Mouse (Mus musculus): ENCODE data around the gene Otulin. TPM values are rescaled to one million over a fixed set of nuclear protein-coding genes. Genes with fewer than 3 reads are reported as not detected.

The Otulin gene
- polyA plus RNA-seq, 1 experiment from 2014 or later = 28.7 TPM

DNA sequence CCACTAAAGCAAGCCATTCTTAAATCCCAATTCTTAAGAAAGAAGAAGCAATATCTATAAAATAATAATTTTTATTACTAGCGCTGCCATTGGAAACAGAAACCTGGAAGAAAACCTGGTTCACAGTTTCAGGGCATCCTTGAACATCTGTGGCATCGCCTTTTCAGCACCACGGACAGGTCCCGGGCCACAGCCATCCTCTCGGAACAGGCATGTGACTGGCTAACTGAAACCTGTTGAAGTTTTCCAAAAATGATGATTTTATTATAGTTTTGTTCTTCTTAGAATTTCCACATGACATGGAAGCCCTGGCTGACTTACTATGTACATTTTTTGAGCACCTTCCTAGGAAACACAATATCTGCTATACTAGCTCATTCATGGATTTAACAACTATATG lies 24.5 kb upstream of the Otulin start:
- Histone ChIP-seq H3K27me3 (no peaks in the 10 kb centered on the region), H3K4me3 (no peak overlapping the region)
- WGBS = 17% methylated on average over 5 of the region's 5 CpGs

DNA sequence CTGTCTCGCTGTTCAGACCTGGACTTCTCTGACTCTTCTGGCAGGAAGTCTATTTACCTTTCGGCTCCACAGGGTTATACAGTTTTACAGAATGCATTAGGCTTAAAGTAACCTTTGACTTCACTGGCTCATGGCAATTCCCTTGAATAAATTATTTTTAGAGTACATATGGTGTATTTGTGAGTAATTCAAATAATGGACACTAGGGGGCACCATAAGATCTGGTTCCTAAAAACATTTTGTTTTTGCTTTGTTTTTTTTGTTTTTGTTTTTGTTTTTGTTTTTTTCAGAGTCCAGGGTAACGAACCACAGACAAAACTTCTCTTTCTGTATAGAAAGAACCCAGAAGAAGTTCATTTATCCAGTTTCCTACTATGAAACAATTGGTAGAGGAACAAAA lies 17.2 kb upstream of the Otulin start:
- Histone ChIP-seq H3K4me3 (no peak overlapping the region), H3K4me1 (no peaks in the 10 kb centered on the region), H3K4me2 (replicated peaks) (no peak overlapping the region), H3K27ac (no peak overlapping the region), H3K9me3 (no peaks in the 10 kb centered on the region), H3K9ac (no peak overlapping the region), H3K27me3 (no peaks in the 10 kb centered on the region), H3K36me3 (no peaks in the 10 kb centered on the region)
- no peak for ATAC-seq (ENCODE audit: low FRiP score, low read depth)
- 48% methylated on average over 3 of the region's 3 CpGs for WGBS

More for the DNA sequence above, 24.5 kb upstream of the Otulin start:
- H3K27ac ChIP-seq = no peak overlapping the region
- H3K9me3 ChIP-seq = peaks cover 4% of the 10 kb centered on the region; the same call in 1 of the 2 replicates
- H3K4me2 ChIP-seq (replicated peaks) = no peak overlapping the region
- ATAC-seq (ENCODE audit: low FRiP score, low read depth) = no peak
- H3K4me1 ChIP-seq = no peaks in the 10 kb centered on the region
- no peaks in the 10 kb centered on the region for H3K36me3 ChIP-seq
- no peak overlapping the region for H3K9ac ChIP-seq

DNA sequence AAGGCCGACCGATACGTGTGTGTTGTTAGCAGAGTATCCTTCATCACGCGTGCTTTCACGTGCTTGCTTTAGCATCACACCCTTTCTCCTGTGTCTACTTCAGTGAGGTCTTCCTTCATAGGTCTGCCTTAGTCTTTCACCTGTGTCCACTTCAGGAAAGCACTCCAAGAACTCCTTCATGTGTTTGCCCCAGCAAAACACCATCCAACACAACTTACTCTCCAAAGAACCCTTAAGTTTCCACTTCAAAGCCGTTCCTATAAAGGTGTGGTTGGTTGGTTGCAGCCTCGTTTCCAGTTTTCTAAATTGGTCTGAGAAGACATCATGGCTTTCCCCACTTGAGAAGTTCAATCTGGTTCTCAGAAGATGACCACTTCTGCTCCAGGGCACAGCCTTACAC lies 16.2 kb upstream of the Otulin start:
- 91% methylated on average over 8 of the region's 8 CpGs for WGBS
- ATAC-seq (ENCODE audit: low FRiP score, low read depth) = no peak

DNA sequence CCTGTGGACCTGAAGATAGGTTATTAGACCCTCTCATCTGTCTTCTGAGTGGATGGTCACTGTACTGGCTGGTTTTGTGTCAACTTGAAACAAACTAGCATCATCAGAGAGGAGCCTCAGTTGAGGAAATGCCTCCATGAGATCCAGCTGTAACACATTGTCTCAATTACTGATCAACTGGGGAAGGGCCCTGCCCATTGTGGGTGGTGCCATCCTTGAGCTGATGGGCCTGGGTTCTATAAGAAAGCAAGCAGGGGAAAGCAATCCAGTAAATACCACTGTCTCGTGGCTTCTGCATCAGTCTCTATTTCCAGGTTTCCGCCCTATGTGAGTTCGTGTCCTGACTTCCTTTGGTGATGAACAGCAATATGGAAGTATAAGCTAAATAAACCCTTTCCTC lies 14.8 kb upstream of the Otulin start:
- Histone ChIP-seq H3K9ac (no peak overlapping the region), H3K4me3 (no peak overlapping the region), H3K4me2 (replicated peaks) (no peak overlapping the region), H3K27ac (no peak overlapping the region), H3K36me3 (no peaks in the 10 kb centered on the region), H3K27me3 (no peaks in the 10 kb centered on the region), H3K4me1 (no peaks in the 10 kb centered on the region), H3K9me3 (no peaks in the 10 kb centered on the region)
- WGBS = 74% methylated on average over 3 of the region's 3 CpGs
- no peak for ATAC-seq (ENCODE audit: low FRiP score, low read depth)

More for the DNA sequence above, 16.2 kb upstream of the Otulin start:
- Histone ChIP-seq H3K4me2 (replicated peaks) (no peak overlapping the region), H3K27me3 (no peaks in the 10 kb centered on the region), H3K9ac (no peak overlapping the region), H3K4me1 (no peaks in the 10 kb centered on the region), H3K9me3 (no peaks in the 10 kb centered on the region), H3K27ac (no peak overlapping the region), H3K36me3 (no peaks in the 10 kb centered on the region), H3K4me3 (no peak overlapping the region)

DNA sequence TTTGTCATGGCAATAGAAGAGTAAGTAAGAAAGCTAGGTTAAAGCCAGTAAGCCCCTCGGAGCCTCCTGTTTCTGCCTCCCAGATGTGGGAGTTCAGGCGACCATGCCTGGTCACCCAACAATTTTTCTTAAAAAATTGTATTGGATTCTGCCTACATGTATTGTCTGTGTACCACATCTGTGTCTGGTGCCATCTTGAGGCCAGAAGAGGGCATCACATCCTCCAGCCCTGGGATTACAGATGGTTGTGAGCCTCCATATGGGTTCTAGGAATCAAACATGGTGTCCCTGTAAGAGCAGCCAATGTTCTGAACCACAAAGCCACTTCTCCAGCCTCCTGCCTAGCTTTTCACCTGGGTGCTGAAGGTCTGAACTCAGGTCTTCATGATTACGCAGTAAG lies 12.4 kb upstream of the Otulin start:
- ATAC-seq (ENCODE audit: low FRiP score, low read depth) = no peak
- 82% methylated on average over 3 of the region's 3 CpGs for WGBS
- H3K4me1 ChIP-seq = no peaks in the 10 kb centered on the region
- no peak overlapping the region for H3K9ac ChIP-seq
- H3K27me3 ChIP-seq = no peaks in the 10 kb centered on the region
- no peaks in the 10 kb centered on the region for H3K36me3 ChIP-seq
- H3K27ac ChIP-seq = no peak overlapping the region
- no peak overlapping the region for H3K4me3 ChIP-seq
- H3K4me2 ChIP-seq (replicated peaks) = no peak overlapping the region
- no peaks in the 10 kb centered on the region for H3K9me3 ChIP-seq

DNA sequence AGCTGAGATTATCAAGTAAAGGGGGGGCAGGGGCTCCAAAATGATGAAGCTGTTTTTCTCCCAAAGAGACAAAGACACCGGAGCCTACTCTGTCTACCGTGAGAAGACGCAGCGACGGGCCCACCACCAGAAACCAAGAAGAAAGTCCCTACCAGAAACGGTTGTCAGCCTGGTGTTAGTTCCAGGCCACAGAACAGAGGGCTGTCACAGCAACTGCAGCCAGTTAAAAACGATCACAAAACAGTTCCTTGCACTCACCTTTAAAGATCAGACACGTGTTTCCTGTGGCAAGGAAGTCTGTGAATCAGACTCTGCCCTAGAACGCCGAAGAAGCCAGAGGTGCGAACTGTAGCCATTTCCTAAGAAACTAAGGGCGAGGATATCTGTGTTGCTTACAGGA lies 10.7 kb upstream of the Otulin start:
- Histone ChIP-seq H3K9ac (no peak overlapping the region), H3K9me3 (no peaks in the 10 kb centered on the region), H3K4me1 (no peaks in the 10 kb centered on the region), H3K36me3 (no peaks in the 10 kb centered on the region), H3K27ac (no peak overlapping the region), H3K27me3 (no peaks in the 10 kb centered on the region), H3K4me2 (replicated peaks) (no peak overlapping the region), H3K4me3 (no peak overlapping the region)
- ATAC-seq (ENCODE audit: low FRiP score, low read depth) = no peak
- 63% methylated on average over 12 of the region's 12 CpGs for WGBS

DNA sequence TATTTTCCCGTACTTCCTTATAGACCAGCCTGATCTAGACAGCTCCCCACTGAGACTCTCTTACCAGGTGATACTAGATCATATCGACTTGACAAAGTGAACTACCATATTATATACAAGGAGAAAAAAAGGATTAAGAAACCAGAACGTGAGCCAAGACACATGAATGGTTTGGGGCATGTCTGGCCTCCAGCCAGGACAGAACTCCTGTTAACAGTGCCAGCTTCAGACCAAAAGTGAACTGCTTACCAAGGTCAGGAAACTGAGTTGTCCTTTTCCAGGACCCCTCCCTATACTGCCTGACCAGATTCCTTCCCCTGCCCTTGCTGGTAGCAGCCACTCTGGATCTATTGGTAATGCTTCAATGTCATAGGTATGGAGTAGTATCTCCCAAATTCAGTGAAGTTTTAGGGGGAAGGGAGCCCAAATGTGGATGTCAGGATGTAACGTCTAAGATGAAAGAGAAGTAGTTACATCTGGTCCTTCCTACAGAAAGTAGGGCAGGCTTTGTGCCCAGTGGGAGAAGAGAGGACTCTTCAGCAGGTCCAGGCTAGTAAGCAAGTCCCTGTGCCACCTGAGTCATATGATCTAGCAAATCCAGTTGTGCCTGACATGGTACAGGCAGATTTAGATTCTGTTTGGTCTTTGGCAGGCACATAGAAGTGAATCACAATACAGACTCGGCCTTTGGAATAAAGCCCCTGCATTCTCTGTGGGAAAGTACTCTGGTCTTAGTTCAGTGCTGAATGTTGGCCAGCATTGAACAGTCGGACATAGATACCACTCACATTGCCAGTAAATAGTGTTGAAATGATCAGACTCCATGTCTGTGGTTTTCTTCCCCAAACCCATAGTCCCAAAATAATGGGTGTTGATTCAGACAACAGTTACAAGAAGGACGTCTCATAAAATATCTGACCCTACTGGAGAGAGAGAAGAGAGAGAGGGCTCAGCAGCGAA lies 3.7 kb upstream of the Otulin start:
- Histone ChIP-seq H3K4me3 (no peak overlapping the region), H3K27me3 (no peaks in the 10 kb centered on the region), H3K27ac (no peak overlapping the region), H3K9me3 (no peaks in the 10 kb centered on the region), H3K36me3 (no peaks in the 10 kb centered on the region), H3K4me1 (peaks cover 13% of the 10 kb centered on the region), H3K9ac (no peak overlapping the region), H3K4me2 (replicated peaks) (no peak overlapping the region)
- ATAC-seq (ENCODE audit: low FRiP score, low read depth) = no peak
- 77% methylated on average over 8 of the region's 8 CpGs for WGBS

DNA sequence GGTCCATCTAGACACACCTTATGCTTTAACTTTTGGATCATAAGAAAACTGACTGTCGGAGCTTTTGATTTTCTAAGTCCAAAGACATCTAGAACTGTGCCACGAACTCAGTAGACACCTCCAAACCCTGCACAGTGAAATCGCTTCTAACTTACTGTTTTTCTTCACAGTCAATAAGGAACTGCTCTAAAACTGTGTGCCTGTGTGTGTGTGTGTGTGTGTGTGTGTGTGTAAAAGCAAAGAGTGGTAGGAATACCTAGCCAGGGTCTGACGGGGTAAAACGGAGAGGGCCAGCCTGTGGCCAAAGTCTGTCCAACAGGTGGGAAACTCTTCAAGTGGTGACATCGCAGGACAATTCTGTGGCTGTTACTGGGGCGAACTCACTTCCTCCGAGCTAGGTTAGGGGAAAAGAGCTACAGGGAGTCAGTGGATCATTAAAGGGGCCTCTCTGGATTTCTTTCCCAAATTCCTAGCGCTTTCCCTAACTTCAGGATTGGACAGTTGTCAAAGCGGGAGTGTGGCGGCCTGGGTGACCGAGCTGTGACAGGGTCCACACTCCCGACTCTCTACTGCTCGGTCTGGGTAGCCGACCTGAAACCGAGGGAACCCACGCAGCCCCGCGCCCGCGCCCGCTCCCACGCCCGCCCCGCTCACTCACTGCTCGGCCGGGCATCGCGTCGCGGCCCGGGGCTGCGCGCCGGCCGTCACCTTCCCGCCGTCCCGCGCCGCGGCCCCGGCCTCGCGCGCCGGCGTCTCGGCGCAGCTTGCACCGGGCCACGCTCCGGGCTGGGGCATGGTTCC lies 493 bp downstream of the Otulin start:
- no peaks in the 10 kb centered on the region for H3K27me3 ChIP-seq
- 0 out of 2 replicates have a peak overlapping the region, but pooled peaks have one; percentile 10 for H3K27ac ChIP-seq
- H3K36me3 ChIP-seq = peaks cover 14% of the 10 kb centered on the region
- peak overlapping the region; percentile 88 for H3K4me3 ChIP-seq
- no peaks in the 10 kb centered on the region for H3K9me3 ChIP-seq
- peak overlapping the region; percentile 85 for H3K9ac ChIP-seq
- WGBS = 2% methylated on average over 45 of the region's 53 CpGs
- ATAC-seq (ENCODE audit: low FRiP score, low read depth) = peak; percentile 75; the same call in 1 of the 2 replicates
- H3K4me2 ChIP-seq (replicated peaks) = peak overlapping the region; percentile 89
- H3K4me1 ChIP-seq = peaks cover 23% of the 10 kb centered on the region

DNA sequence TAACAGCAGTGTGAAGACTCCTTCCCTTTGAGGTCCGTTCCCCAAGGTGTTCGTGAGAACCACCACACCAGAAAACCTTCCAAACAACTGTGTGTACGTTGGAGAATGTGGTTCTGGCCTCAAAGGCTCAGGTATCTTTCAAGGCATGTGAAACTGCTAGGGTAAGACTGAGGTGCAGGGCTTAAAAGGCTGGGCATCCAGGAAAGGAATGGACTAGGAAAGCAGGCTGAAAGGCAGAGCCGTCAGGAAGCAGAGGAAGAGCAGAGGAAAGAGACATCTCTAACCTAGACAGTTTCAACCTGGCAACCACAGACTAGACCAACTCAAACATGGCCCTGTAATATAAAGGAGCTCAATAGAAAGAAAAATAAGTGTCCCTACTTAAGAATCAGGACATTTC lies 1.4 kb downstream of the Otulin start:
- ATAC-seq (ENCODE audit: low FRiP score, low read depth) = no peak
- peaks cover 14% of the 10 kb centered on the region for H3K36me3 ChIP-seq

DNA sequence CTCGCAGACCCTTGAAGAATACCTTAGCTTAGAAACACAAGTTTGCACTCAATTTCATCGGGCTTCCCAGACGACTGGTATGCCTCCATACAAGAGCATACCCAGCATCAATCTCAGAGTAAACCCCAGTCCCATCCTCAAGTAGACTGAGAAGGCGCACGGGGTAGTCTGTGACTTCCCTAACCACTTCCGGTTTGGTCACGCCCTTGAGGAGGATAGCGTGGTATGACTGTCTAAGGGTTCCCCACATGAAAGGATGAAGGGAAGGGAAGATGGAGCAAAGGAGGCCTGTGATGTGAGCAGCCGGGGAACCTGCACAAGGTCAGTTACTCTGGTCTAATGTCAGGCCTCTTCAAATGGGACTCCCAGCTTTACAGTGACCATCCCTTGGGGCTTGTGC lies 2.7 kb downstream of the Otulin start:
- Histone ChIP-seq H3K4me1 (peaks cover 23% of the 10 kb centered on the region), H3K9me3 (no peaks in the 10 kb centered on the region)

More for the DNA sequence above, 1.4 kb downstream of the Otulin start:
- H3K9ac ChIP-seq = peak overlapping the region; percentile 50
- peaks cover 23% of the 10 kb centered on the region for H3K4me1 ChIP-seq
- WGBS = 83% methylated on average over 4 of the region's 4 CpGs
- no peaks in the 10 kb centered on the region for H3K27me3 ChIP-seq
- H3K9me3 ChIP-seq = no peaks in the 10 kb centered on the region
- H3K4me3 ChIP-seq = peak overlapping the region; percentile 88; the same call in 1 of the 2 replicates
- H3K4me2 ChIP-seq (replicated peaks) = peak overlapping the region; percentile 89
- no peak overlapping the region for H3K27ac ChIP-seq

DNA sequence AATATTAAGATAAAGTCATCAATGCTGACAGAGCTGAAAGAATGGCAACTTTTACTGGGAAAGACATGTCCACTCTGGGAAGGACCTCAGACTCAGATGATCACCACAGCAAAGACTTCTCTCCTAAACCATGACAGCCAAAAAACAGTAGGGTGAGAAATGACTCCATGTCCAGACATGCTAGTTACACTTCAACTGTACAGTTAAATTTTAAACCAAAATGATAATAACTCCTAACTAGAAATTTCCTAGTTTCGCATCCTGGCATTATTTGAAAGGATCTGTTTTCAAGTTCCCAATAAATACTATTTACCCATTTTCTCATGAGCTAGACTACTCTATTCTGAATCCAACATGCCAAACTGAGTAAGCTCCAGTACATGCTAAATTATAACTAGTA lies 4.2 kb downstream of the Otulin start:
- Histone ChIP-seq H3K4me1 (peaks cover 21% of the 10 kb centered on the region), H3K9ac (no peak overlapping the region), H3K9me3 (no peaks in the 10 kb centered on the region), H3K4me2 (replicated peaks) (no peak overlapping the region), H3K36me3 (peaks cover 27% of the 10 kb centered on the region), H3K4me3 (no peak overlapping the region), H3K27ac (no peak overlapping the region), H3K27me3 (no peaks in the 10 kb centered on the region)
- ATAC-seq (ENCODE audit: low FRiP score, low read depth) = no peak
- 95% methylated on average over 1 of the region's 1 CpGs for WGBS

More for the DNA sequence above, 2.7 kb downstream of the Otulin start:
- Histone ChIP-seq H3K4me2 (replicated peaks) (no peak overlapping the region), H3K4me3 (no peak overlapping the region), H3K9ac (no peak overlapping the region), H3K27me3 (no peaks in the 10 kb centered on the region), H3K27ac (no peak overlapping the region), H3K36me3 (peaks cover 19% of the 10 kb centered on the region)
- WGBS = 93% methylated on average over 9 of the region's 9 CpGs
- no peak for ATAC-seq (ENCODE audit: low FRiP score, low read depth)

DNA sequence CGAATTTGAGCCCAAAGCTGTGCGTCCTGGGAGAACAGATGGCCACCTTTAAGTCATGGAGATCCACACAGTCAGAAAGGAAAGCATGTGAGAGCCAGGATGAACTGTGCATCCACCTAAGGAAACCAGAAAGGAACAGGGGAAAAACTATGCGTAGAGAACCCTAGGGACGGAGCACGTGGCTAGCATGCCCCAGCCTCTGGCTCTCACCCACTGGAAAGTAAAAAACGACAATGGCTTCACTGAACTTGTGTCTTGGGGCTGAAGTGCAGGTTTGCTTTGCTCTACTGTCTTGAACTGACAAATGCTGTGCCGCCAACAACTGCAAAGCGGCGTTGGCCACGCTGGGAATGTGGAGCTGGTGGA lies 4.6 kb downstream of the Otulin start:
- WGBS = 90% methylated on average over 10 of the region's 10 CpGs

More for the DNA sequence above, 4.6 kb downstream of the Otulin start:
- no peaks in the 10 kb centered on the region for H3K9me3 ChIP-seq
- no peak overlapping the region for H3K27ac ChIP-seq
- H3K27me3 ChIP-seq = no peaks in the 10 kb centered on the region
- ATAC-seq (ENCODE audit: low FRiP score, low read depth) = no peak
- peaks cover 32% of the 10 kb centered on the region for H3K36me3 ChIP-seq
- H3K4me2 ChIP-seq (replicated peaks) = no peak overlapping the region
- no peak overlapping the region for H3K9ac ChIP-seq
- no peak overlapping the region for H3K4me3 ChIP-seq
- peaks cover 17% of the 10 kb centered on the region for H3K4me1 ChIP-seq

Data from limb, embryonic 13.5 days (tissue).